Mouse (Mus musculus) lung, adult 2 months (tissue): ENCODE results near the gene Sf3b1.

Source experiments
- CTCF ChIP-seq: fragments of 200-500 bp; IDR thresholded peaks from 2 replicates; pipeline ENCODE4 v1.5.1; 2011; ENCODE audit warnings: mild to moderate bottlenecking, low read length, control low read depth; ENCODE audit not compliant: insufficient read depth
- POLR2A ChIP-seq: fragments of 200-500 bp; IDR thresholded peaks from 2 replicates; pipeline ENCODE4 v1.6.1; 2011; ENCODE audit warnings: low read depth, mild to moderate bottlenecking, control low read depth, low read length, borderline replicate concordance; ENCODE audit errors: extremely low read depth

GRCm38 (mm10) chr1:54966858-54967257 is 60.4 kb downstream of the Sf3b1 start:
- TF ChIP-seq POLR2A = no peak
- TF ChIP-seq CTCF = no peak
